Mouse (Mus musculus) G1E (cell line): ENCODE results near the gene Me3. TPM values are rescaled to one million over a fixed set of nuclear protein-coding genes. Genes with fewer than 3 reads are reported as not detected.

ENCODE experiments used
- ATAC-seq: 2 replicates; pipeline ENCODE4 v1.8.0; 2016; ENCODE audit warnings: mild to moderate bottlenecking; ENCODE audit not compliant: insufficient number of reproducible peaks, poor library complexity, low FRiP score, severe bottlenecking; ENCODE audit errors: extremely low read depth
- DNase-seq: peaks from one replicate; pipeline ENCODE4 v3.0.0; 2012; ENCODE audit warnings: low spot score
- H3K27me3 ChIP-seq: 2 replicates; pipeline ENCODE4 v1.6.1; 2012; ENCODE audit warnings: mild to moderate bottlenecking, low read length, inconsistent platforms; ENCODE audit not compliant: insufficient read depth
- H3K36me3 ChIP-seq: replicated peaks from 2 replicates; pipeline ENCODE3; 2012; ENCODE audit warnings: mild to moderate bottlenecking, inconsistent platforms
- H3K4me1 ChIP-seq: 2 replicates; pipeline ENCODE4 v1.6.1; 2012; ENCODE audit warnings: low read depth, low read length, inconsistent platforms, mixed read lengths; ENCODE audit not compliant: insufficient read depth
- H3K4me3 ChIP-seq: 2 replicates; pipeline ENCODE4 v1.5.1; 2012; ENCODE audit warnings: low read depth, mild to moderate bottlenecking, inconsistent platforms, low read length, moderate library complexity, mixed read lengths
- H3K9me3 ChIP-seq: replicated peaks from 2 replicates; pipeline ENCODE4 v1.6.1; 2012; ENCODE audit warnings: inconsistent platforms
- CTCF ChIP-seq: IDR thresholded peaks from 2 replicates; pipeline ENCODE4 v1.5.1; 2012; ENCODE audit warnings: low read depth, low read length, inconsistent platforms, mixed read lengths
- GATA1 ChIP-seq: IDR thresholded peaks from 2 replicates; pipeline ENCODE4 v1.6.1; 2012; ENCODE audit warnings: borderline replicate concordance, low read length, inconsistent platforms, mixed read lengths
- GATA2 ChIP-seq: IDR thresholded peaks from 2 replicates; pipeline ENCODE4 v1.6.1; 2012; ENCODE audit warnings: low read depth, low read length, inconsistent platforms, borderline replicate concordance
- POLR2AphosphoS5 ChIP-seq: IDR thresholded peaks from 2 replicates; pipeline ENCODE4 v1.6.1; 2012; ENCODE audit warnings: low read depth, low read length, inconsistent platforms; ENCODE audit not compliant: insufficient replicate concordance
- TAL1 ChIP-seq: conservative IDR thresholded peaks from 2 replicates; pipeline ENCODE4 v1.6.1; 2012; ENCODE audit warnings: low read depth, low read length, inconsistent platforms, mixed read lengths
- polyA plus RNA-seq: library from polyadenylated mRNA; stranded (reverse); fragments of >175 nt; gene quantifications from 2 replicates; pipeline ENCODE4 v1.2.3, GENCODE M21; 2012
- total RNA-seq, 2 experiments: library from RNA; stranded (forward) in 1 of 2; stranded (reverse) in 1 of 2; fragments of 200-1000 nt in 1 of 2; fragments of >200 nt in 1 of 2; fragmentation: Nextera tagmentation in 1 of 2; gene quantifications; 2 replicates each; pipeline ENCODE4 v1.2.3; 2014 to 2017

Me3 gene
- total and polyA plus RNA-seq, 3 experiments = 0.33 TPM; not detected in 2

DNA sequence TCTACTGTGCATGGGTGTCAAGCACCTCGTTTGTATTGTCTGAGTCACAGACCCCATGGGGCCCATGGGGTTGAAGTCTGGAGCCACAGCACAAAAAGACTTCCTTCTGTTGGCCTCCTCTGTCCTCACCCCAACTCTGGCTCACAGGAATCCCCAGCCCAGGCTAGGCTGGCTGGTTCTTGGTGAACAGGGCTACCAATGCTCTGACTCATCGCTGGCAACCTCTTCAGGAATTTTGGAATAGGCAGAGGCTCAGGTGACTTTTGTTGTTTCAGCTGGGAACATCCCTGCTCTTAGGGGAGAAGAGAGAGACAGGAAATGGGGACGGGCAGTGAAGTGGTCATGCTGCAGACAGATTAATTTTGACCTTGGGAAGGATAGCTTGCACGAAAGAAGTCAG is 205.6 kb downstream of the Me3 start:
- DNase-seq = no peak
- TF ChIP-seq TAL1 = no peak
- no peak for TF ChIP-seq GATA2
- no peak for TF ChIP-seq CTCF
- no peak for TF ChIP-seq POLR2AphosphoS5
- TF ChIP-seq GATA1 = no peak
- Histone ChIP-seq H3K36me3 (no peaks in the 10 kb centered on the region), H3K9me3 (no peaks in the 10 kb centered on the region), H3K4me1 (no peaks in the 10 kb centered on the region), H3K27me3 (peaks cover 5% of the 10 kb centered on the region; the same call in 1 of the 2 replicates), H3K4me3 (no peak overlapping the region)
- no peak for ATAC-seq

DNA sequence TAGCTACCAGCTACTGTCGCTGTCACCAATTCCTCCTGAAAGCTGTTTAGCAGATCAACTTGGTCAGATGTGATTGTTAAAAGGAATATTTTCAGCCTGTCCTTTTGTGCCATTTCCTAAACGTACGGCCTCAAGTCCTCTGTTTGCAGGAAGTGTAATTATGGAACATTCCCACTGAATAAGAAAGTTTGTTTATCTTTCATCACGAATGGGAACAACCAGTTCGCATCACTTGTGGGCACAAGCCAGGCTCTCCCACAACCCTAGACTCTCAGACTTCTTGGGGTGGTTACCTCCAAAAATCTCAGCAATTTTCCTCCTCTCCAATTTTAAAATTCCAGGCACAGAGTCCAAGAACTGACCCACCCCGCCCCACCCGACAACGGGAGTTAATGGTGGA is 207.5 kb downstream of the Me3 start:
- DNase-seq (no peak), ATAC-seq (no peak)
- Histone ChIP-seq H3K4me3 (no peak overlapping the region), H3K36me3 (no peaks in the 10 kb centered on the region), H3K9me3 (no peaks in the 10 kb centered on the region), H3K4me1 (no peaks in the 10 kb centered on the region), H3K27me3 (peaks cover 5% of the 10 kb centered on the region; the same call in 1 of the 2 replicates)
- no peak for TF ChIP-seq GATA1

DNA sequence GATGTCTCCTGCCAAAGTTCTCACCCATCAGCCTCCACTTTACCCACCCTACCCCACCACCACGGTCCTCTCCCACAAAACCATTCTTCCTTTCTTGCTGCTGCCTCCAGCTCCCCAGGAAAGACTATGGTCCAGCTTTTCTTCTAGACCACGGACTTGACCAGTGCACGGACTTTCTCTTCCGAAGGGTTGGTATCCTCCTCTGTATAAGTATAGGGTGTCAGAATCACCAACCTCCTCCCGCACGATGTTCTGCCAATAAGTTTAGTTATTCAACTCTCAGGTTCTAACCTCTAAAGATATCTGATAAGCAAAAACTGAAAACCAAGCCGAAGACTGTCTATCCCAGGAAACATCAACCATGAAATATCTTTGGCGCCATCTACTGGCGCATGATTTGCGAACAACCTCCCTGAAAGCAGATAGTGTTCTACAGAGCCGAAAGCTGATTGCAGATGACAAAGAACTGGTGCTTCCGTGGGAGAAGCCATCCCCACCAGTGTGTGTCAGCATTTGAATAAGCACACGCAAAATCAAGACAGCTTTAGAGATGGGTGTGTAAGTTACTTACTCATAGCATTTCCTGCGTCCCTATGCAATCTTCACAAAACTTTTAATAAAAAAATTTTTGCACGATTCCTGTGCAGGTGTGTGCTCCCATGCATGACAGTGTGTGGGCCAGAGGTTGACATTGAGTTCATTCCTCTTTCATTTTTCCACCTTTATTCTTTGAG is 209.6 kb downstream of the Me3 start:
- DNase-seq (peak; percentile 30), ATAC-seq (peak; percentile 45)
- Histone ChIP-seq H3K36me3 (no peaks in the 10 kb centered on the region), H3K4me1 (no peaks in the 10 kb centered on the region), H3K4me3 (no peak overlapping the region), H3K27me3 (no peaks in the 10 kb centered on the region), H3K9me3 (no peaks in the 10 kb centered on the region)
- TF ChIP-seq GATA2 (no peak), CTCF (peak; percentile 41; the same call in 1 of the 2 replicates), POLR2AphosphoS5 (no peak)

DNA sequence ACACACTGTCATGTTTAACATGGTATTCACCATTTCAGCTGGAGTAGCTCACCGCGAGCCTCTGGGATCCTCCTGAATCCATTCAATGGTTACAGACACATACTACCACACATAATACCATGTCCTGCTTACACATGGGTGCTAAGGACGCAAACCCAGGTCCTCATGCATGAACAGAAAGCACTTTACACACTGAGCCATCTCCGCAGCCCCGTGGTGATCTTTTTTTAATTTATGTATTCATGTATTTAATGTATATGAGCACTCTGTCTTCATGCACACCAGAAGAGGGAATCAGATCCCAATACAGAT is 210.2 kb downstream of the Me3 start:
- Histone ChIP-seq H3K4me3 (no peak overlapping the region), H3K36me3 (no peaks in the 10 kb centered on the region), H3K9me3 (no peaks in the 10 kb centered on the region), H3K4me1 (no peaks in the 10 kb centered on the region), H3K27me3 (no peaks in the 10 kb centered on the region)
- DNase-seq (no peak), ATAC-seq (no peak)
- TF ChIP-seq GATA1 = no peak
- TF ChIP-seq POLR2AphosphoS5 = no peak
- no peak for TF ChIP-seq CTCF
- no peak for TF ChIP-seq TAL1
- TF ChIP-seq GATA2 = no peak

DNA sequence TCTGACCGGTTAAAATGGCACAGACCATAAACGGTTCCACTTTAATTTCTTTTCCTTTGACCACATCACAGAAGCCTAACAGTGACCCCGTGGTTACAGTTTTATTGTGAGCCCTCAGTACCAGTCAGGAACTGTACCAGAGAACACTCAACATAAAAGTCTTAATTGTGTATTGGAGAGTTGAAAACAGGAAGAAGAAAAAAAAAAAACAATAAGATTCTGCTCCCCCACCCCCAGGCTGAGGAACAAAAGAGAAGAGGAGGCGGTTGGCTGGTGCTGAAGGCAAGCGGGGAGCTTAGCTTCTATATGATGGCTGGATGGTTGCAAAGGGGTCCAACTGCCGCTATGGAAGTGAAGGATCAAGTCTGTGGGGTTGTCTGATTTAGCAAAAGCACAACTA is 210.9 kb downstream of the Me3 start:
- Histone ChIP-seq H3K36me3 (no peaks in the 10 kb centered on the region), H3K9me3 (no peaks in the 10 kb centered on the region), H3K4me1 (no peaks in the 10 kb centered on the region), H3K27me3 (no peaks in the 10 kb centered on the region), H3K4me3 (no peak overlapping the region)
- no peak for ATAC-seq
- no peak for DNase-seq
- no peak for TF ChIP-seq CTCF
- TF ChIP-seq POLR2AphosphoS5 = no peak
- TF ChIP-seq GATA1 = no peak
- no peak for TF ChIP-seq GATA2
- TF ChIP-seq TAL1 = no peak

DNA sequence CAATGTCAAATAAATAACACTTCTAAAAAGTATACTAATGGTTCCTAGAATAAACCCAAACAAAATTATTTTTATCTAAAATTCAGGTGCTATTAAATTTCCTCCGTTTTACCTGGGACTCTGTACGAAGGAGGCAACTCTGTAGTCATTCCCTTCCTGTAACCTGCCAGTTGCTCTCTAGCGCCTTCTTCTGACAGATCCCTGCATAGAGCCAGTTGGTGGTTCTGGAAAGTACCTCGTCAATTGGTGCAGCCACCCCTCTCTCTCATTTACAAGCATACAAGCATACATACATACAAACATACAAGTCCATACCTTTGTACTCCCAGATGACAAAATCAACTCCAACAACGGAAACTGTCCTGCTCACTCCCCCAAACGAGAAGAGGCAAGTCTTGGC is 211.3 kb downstream of the Me3 start:
- H3K36me3 ChIP-seq = no peaks in the 10 kb centered on the region
- H3K4me3 ChIP-seq = no peak overlapping the region
- H3K4me1 ChIP-seq = no peaks in the 10 kb centered on the region
- ATAC-seq (no peak), DNase-seq (no peak)
- no peaks in the 10 kb centered on the region for H3K9me3 ChIP-seq
- no peak for TF ChIP-seq POLR2AphosphoS5
- TF ChIP-seq GATA1 = no peak
- TF ChIP-seq TAL1 = no peak
- TF ChIP-seq GATA2 = no peak
- TF ChIP-seq CTCF = no peak
- H3K27me3 ChIP-seq = no peaks in the 10 kb centered on the region
